Mouse (Mus musculus) megakaryocyte, adult 5-6 weeks (primary cell): ENCODE results near the gene Sept9. TPM values are rescaled to one million over a fixed set of nuclear protein-coding genes. Genes with fewer than 3 reads are reported as not detected.

ENCODE experiments used
- ATAC-seq: 2 replicates; pipeline ENCODE4 v1.8.0; 2016; ENCODE audit warnings: mild to moderate bottlenecking, inconsistent platforms; ENCODE audit not compliant: poor library complexity, severe bottlenecking
- total RNA-seq, 2 experiments: library from RNA; stranded (forward) in 1 of 2; stranded (reverse) in 1 of 2; fragments of 153-499, 151-499 nt in 1 of 2; fragments of 221-1000, 200-1000 nt in 1 of 2; gene quantifications; 2 replicates each; pipeline versions ENCODE4 v1.2.3 to v1.2.4; 2015 to 2017

Sept9 gene
- total RNA-seq, 2 experiments from 2014 or later, result 162 to 335 TPM

- ATAC-seq, result no peak
These were observed 61.2 kb downstream of the Sept9 start for GRCm38 (mm10) chr11:117260631-117261030.

GRCm38 (mm10) chr11:117263096-117263808, 63.8 kb downstream of the Sept9 start:
- no peak for ATAC-seq

GRCm38 (mm10) chr11:117264162-117265021, 64.9 kb downstream of the Sept9 start:
- no peak for ATAC-seq

- ATAC-seq, result no peak
These were observed 66.0 kb downstream of the Sept9 start for GRCm38 (mm10) chr11:117265270-117265980.

GRCm38 (mm10) chr11:117265981-117266905, 66.8 kb downstream of the Sept9 start:
- peak; percentile 76 for ATAC-seq

- peak; percentile 22 for ATAC-seq
These were observed 67.7 kb downstream of the Sept9 start for GRCm38 (mm10) chr11:117266906-117267721.

GRCm38 (mm10) chr11:117267828-117268227, 68.4 kb downstream of the Sept9 start:
- ATAC-seq, result no peak

GRCm38 (mm10) chr11:117268304-117268956, 69.0 kb downstream of the Sept9 start:
- no peak for ATAC-seq

GRCm38 (mm10) chr11:117269053-117269702, 69.7 kb downstream of the Sept9 start:
- ATAC-seq, result no peak

GRCm38 (mm10) chr11:117269946-117270345, 70.5 kb downstream of the Sept9 start:
- ATAC-seq, result no peak

GRCm38 (mm10) chr11:117274973-117275372, 75.5 kb downstream of the Sept9 start:
- ATAC-seq, result no peak

- ATAC-seq, result no peak
These were observed 76.5 kb downstream of the Sept9 start for GRCm38 (mm10) chr11:117275999-117276398.

GRCm38 (mm10) chr11:117276946-117277345, 77.5 kb downstream of the Sept9 start:
- ATAC-seq, result no peak

GRCm38 (mm10) chr11:117278113-117278512, 78.7 kb downstream of the Sept9 start:
- ATAC-seq, result no peak

GRCm38 (mm10) chr11:117278514-117278913, 79.1 kb downstream of the Sept9 start:
- ATAC-seq, result no peak

GRCm38 (mm10) chr11:117279993-117280392, 80.5 kb downstream of the Sept9 start:
- no peak for ATAC-seq

- ATAC-seq, result no peak
These were observed 83.8 kb downstream of the Sept9 start for GRCm38 (mm10) chr11:117283048-117283888.
